Mouse (Mus musculus): ENCODE measurements around the gene Oca2. TPM values are rescaled to one million over a fixed set of nuclear protein-coding genes. Genes with fewer than 3 reads are reported as not detected.

Gene Oca2
- polyA plus RNA-seq, 1 experiment from 2014 or later, result 0.39 TPM

GRCm38 (mm10) chr7:56236617-56237016 is 2.9 kb upstream of the Oca2 start:
- H3K9ac ChIP-seq (replicated peaks; ENCODE audit: low read depth, low read length), result no peak overlapping the region
- no peaks in the 10 kb centered on the region for H3K9me3 ChIP-seq (ENCODE audit: control insufficient read depth, low read length)
- no peaks in the 10 kb centered on the region for H3K4me1 ChIP-seq (ENCODE audit: control insufficient read depth, insufficient read depth, low read length)
- no peak overlapping the region for H3K27ac ChIP-seq (ENCODE audit: low read depth, low read length)
- no peak overlapping the region for H3K4me3 ChIP-seq (ENCODE audit: low read depth, low read length)
- H3K27me3 ChIP-seq (ENCODE audit: control insufficient read depth, insufficient read depth, low read length), result no peaks in the 10 kb centered on the region
- H3K36me3 ChIP-seq (ENCODE audit: control insufficient read depth, insufficient read depth, low read length), result no peaks in the 10 kb centered on the region; the same call in 1 of the 2 replicates
- no peak for ATAC-seq (ENCODE audit: low read depth)
- WGBS, result 81% methylated on average over 3 of the region's 3 CpGs
- no peak overlapping the region for H3K4me2 ChIP-seq (ENCODE audit: low read depth, low read length)

- Histone ChIP-seq H3K4me1 (ENCODE audit: control insufficient read depth, insufficient read depth, low read length) (no peaks in the 10 kb centered on the region), H3K9me3 (ENCODE audit: control insufficient read depth, low read length) (no peaks in the 10 kb centered on the region), H3K4me2 (ENCODE audit: low read depth, low read length) (no peak overlapping the region), H3K9ac (replicated peaks; ENCODE audit: low read depth, low read length) (no peak overlapping the region), H3K36me3 (ENCODE audit: control insufficient read depth, insufficient read depth, low read length) (no peaks in the 10 kb centered on the region), H3K27me3 (ENCODE audit: control insufficient read depth, insufficient read depth, low read length) (no peaks in the 10 kb centered on the region), H3K4me3 (ENCODE audit: low read depth, low read length) (no peak overlapping the region), H3K27ac (ENCODE audit: low read depth, low read length) (no peak overlapping the region)
- ATAC-seq (ENCODE audit: low read depth), result no peak
- WGBS, result 86% methylated on average over 10 of the region's 10 CpGs
Observed at GRCm38 (mm10) chr7:56254568-56254967, 15.0 kb downstream of the Oca2 start.

- no peaks in the 10 kb centered on the region for H3K36me3 ChIP-seq (ENCODE audit: control insufficient read depth, insufficient read depth, low read length)
- no peak overlapping the region for H3K4me2 ChIP-seq (ENCODE audit: low read depth, low read length)
- H3K27me3 ChIP-seq (ENCODE audit: control insufficient read depth, insufficient read depth, low read length), result no peaks in the 10 kb centered on the region
- H3K9me3 ChIP-seq (ENCODE audit: control insufficient read depth, low read length), result no peaks in the 10 kb centered on the region
- H3K27ac ChIP-seq (ENCODE audit: low read depth, low read length), result no peak overlapping the region
- H3K4me1 ChIP-seq (ENCODE audit: control insufficient read depth, insufficient read depth, low read length), result no peaks in the 10 kb centered on the region
- H3K9ac ChIP-seq (replicated peaks; ENCODE audit: low read depth, low read length), result no peak overlapping the region
- no peak overlapping the region for H3K4me3 ChIP-seq (ENCODE audit: low read depth, low read length)
- WGBS, result 71% methylated on average over 3 of the region's 3 CpGs
- no peak for ATAC-seq (ENCODE audit: low read depth)
Observed at GRCm38 (mm10) chr7:56257875-56258441, 18.4 kb downstream of the Oca2 start.

GRCm38 (mm10) chr7:56277506-56277905 is 37.9 kb downstream of the Oca2 start:
- H3K27ac ChIP-seq (ENCODE audit: low read depth, low read length), result no peak overlapping the region
- no peaks in the 10 kb centered on the region for H3K27me3 ChIP-seq (ENCODE audit: control insufficient read depth, insufficient read depth, low read length)
- H3K4me3 ChIP-seq (ENCODE audit: low read depth, low read length), result no peak overlapping the region
- no peaks in the 10 kb centered on the region for H3K4me1 ChIP-seq (ENCODE audit: control insufficient read depth, insufficient read depth, low read length)
- WGBS, result 90% methylated on average over 2 of the region's 2 CpGs
- no peaks in the 10 kb centered on the region for H3K36me3 ChIP-seq (ENCODE audit: control insufficient read depth, insufficient read depth, low read length)
- no peak overlapping the region for H3K9ac ChIP-seq (replicated peaks; ENCODE audit: low read depth, low read length)
- H3K4me2 ChIP-seq (ENCODE audit: low read depth, low read length), result no peak overlapping the region
- no peak for ATAC-seq (ENCODE audit: low read depth)
- H3K9me3 ChIP-seq (ENCODE audit: control insufficient read depth, low read length), result no peaks in the 10 kb centered on the region

- Histone ChIP-seq H3K9ac (replicated peaks; ENCODE audit: low read depth, low read length) (no peak overlapping the region), H3K27me3 (ENCODE audit: control insufficient read depth, insufficient read depth, low read length) (no peaks in the 10 kb centered on the region), H3K9me3 (ENCODE audit: control insufficient read depth, low read length) (no peaks in the 10 kb centered on the region), H3K36me3 (ENCODE audit: control insufficient read depth, insufficient read depth, low read length) (no peaks in the 10 kb centered on the region), H3K27ac (ENCODE audit: low read depth, low read length) (no peak overlapping the region), H3K4me3 (ENCODE audit: low read depth, low read length) (no peak overlapping the region), H3K4me2 (ENCODE audit: low read depth, low read length) (no peak overlapping the region), H3K4me1 (ENCODE audit: control insufficient read depth, insufficient read depth, low read length) (no peaks in the 10 kb centered on the region)
- peak; percentile 87 for ATAC-seq (ENCODE audit: low read depth)
- WGBS, result 29% methylated on average over 6 of the region's 6 CpGs
Observed at GRCm38 (mm10) chr7:56291468-56292115, 52.0 kb downstream of the Oca2 start.

- no peak overlapping the region for H3K27ac ChIP-seq (ENCODE audit: low read depth, low read length)
- no peaks in the 10 kb centered on the region for H3K27me3 ChIP-seq (ENCODE audit: control insufficient read depth, insufficient read depth, low read length)
- no peaks in the 10 kb centered on the region for H3K9me3 ChIP-seq (ENCODE audit: control insufficient read depth, low read length)
- H3K9ac ChIP-seq (replicated peaks; ENCODE audit: low read depth, low read length), result no peak overlapping the region
- ATAC-seq (ENCODE audit: low read depth), result no peak
- no peak overlapping the region for H3K4me3 ChIP-seq (ENCODE audit: low read depth, low read length)
- no peaks in the 10 kb centered on the region for H3K36me3 ChIP-seq (ENCODE audit: control insufficient read depth, insufficient read depth, low read length)
- 11% methylated on average over 1 of the region's 1 CpGs for WGBS
- H3K4me1 ChIP-seq (ENCODE audit: control insufficient read depth, insufficient read depth, low read length), result no peaks in the 10 kb centered on the region
- no peak overlapping the region for H3K4me2 ChIP-seq (ENCODE audit: low read depth, low read length)
Observed at GRCm38 (mm10) chr7:56304408-56304807, 64.8 kb downstream of the Oca2 start.

GRCm38 (mm10) chr7:56314358-56314757 is 74.8 kb downstream of the Oca2 start:
- no peaks in the 10 kb centered on the region for H3K36me3 ChIP-seq (ENCODE audit: control insufficient read depth, insufficient read depth, low read length)
- no peak overlapping the region for H3K4me2 ChIP-seq (ENCODE audit: low read depth, low read length)
- H3K9ac ChIP-seq (replicated peaks; ENCODE audit: low read depth, low read length), result no peak overlapping the region
- no peaks in the 10 kb centered on the region for H3K27me3 ChIP-seq (ENCODE audit: control insufficient read depth, insufficient read depth, low read length)
- WGBS, result 49% methylated on average over 5 of the region's 5 CpGs
- no peak overlapping the region for H3K4me3 ChIP-seq (ENCODE audit: low read depth, low read length)
- ATAC-seq (ENCODE audit: low read depth), result peak; percentile 68; the same call in 1 of the 2 replicates
- no peaks in the 10 kb centered on the region for H3K9me3 ChIP-seq (ENCODE audit: control insufficient read depth, low read length)
- no peaks in the 10 kb centered on the region for H3K4me1 ChIP-seq (ENCODE audit: control insufficient read depth, insufficient read depth, low read length)
- H3K27ac ChIP-seq (ENCODE audit: low read depth, low read length), result no peak overlapping the region

GRCm38 (mm10) chr7:56315630-56316529 is 76.3 kb downstream of the Oca2 start:
- WGBS, result 27% methylated on average over 7 of the region's 7 CpGs
- no peak overlapping the region for H3K4me2 ChIP-seq (ENCODE audit: low read depth, low read length)
- no peaks in the 10 kb centered on the region for H3K27me3 ChIP-seq (ENCODE audit: control insufficient read depth, insufficient read depth, low read length)
- ATAC-seq (ENCODE audit: low read depth), result peak; percentile 86
- H3K9ac ChIP-seq (replicated peaks; ENCODE audit: low read depth, low read length), result no peak overlapping the region
- no peaks in the 10 kb centered on the region for H3K4me1 ChIP-seq (ENCODE audit: control insufficient read depth, insufficient read depth, low read length)
- no peak overlapping the region for H3K27ac ChIP-seq (ENCODE audit: low read depth, low read length)
- no peaks in the 10 kb centered on the region for H3K9me3 ChIP-seq (ENCODE audit: control insufficient read depth, low read length)
- no peak overlapping the region for H3K4me3 ChIP-seq (ENCODE audit: low read depth, low read length)
- H3K36me3 ChIP-seq (ENCODE audit: control insufficient read depth, insufficient read depth, low read length), result no peaks in the 10 kb centered on the region

GRCm38 (mm10) chr7:56327738-56328137 is 88.2 kb downstream of the Oca2 start:
- Histone ChIP-seq H3K27ac (ENCODE audit: low read depth, low read length) (no peak overlapping the region), H3K27me3 (ENCODE audit: control insufficient read depth, insufficient read depth, low read length) (no peaks in the 10 kb centered on the region), H3K9ac (replicated peaks; ENCODE audit: low read depth, low read length) (no peak overlapping the region), H3K36me3 (ENCODE audit: control insufficient read depth, insufficient read depth, low read length) (no peaks in the 10 kb centered on the region), H3K4me1 (ENCODE audit: control insufficient read depth, insufficient read depth, low read length) (no peaks in the 10 kb centered on the region), H3K4me2 (ENCODE audit: low read depth, low read length) (no peak overlapping the region), H3K9me3 (ENCODE audit: control insufficient read depth, low read length) (no peaks in the 10 kb centered on the region), H3K4me3 (ENCODE audit: low read depth, low read length) (no peak overlapping the region)
- ATAC-seq (ENCODE audit: low read depth), result peak; percentile 28; the same call in 1 of the 2 replicates
- WGBS, result 56% methylated on average over 4 of the region's 4 CpGs
